Mouse (Mus musculus): ENCODE data around the gene Letmd1.
"Not testable (repeated sequence)": the region's sequence is repeated elsewhere in the genome, so short reads cannot be mapped to it uniquely, and the experiment has no call there.

DNA sequence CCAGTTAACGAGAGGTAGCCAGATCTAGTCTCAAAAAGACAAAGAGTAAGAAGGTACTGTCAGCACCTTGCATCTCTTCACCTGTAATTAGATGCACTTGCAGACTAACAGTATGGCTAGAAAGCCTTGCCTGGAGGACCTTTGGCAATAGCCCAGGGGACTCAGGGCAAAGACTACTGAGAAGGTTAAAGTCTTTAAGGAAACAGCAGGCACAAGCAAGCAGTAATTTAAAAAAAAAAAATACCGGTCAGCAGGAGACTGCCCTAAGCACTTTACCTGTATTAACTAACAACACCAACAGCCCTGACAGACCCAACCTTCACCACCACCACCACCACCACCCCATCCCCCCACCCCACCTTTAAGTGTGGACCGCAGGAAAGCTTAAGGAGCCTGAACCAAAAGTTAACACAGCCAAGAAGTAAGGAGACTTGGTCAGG is 47.0 kb upstream of the Letmd1 start, which contains the start of gene Gm5475:
- not testable (repeated sequence) for TF ChIP-seq EP300 (optimal IDR thresholded peaks at IDR 0.05); CTCF (IDR thresholded peaks at IDR 0.05; ENCODE audit: low read depth)
